Mouse (Mus musculus) testis, adult 2 months (tissue): ENCODE measurements around the gene Gm20388. TPM values are rescaled to one million over a fixed set of nuclear protein-coding genes. Genes with fewer than 3 reads are reported as not detected.

Experiments used
- H3K27ac ChIP-seq: fragments of 200-500 bp; 2 replicates; pipeline ENCODE4 v1.5.1; 2012; ENCODE audit warnings: low read depth, low read length; ENCODE audit not compliant: control insufficient read depth, insufficient read depth
- H3K27me3 ChIP-seq: fragments of 200-500 bp; 2 replicates; pipeline ENCODE4 v1.6.1; 2012; ENCODE audit warnings: mild to moderate bottlenecking, low read length, moderate library complexity; ENCODE audit not compliant: control insufficient read depth, insufficient read depth
- H3K36me3 ChIP-seq: fragments of 200-500 bp; 2 replicates; pipeline ENCODE4 v1.6.1; 2012; ENCODE audit warnings: mild to moderate bottlenecking, low read length; ENCODE audit not compliant: control insufficient read depth, insufficient read depth
- H3K4me1 ChIP-seq: fragments of 200-500 bp; 2 replicates; pipeline ENCODE4 v1.6.1; 2012; ENCODE audit warnings: low read length; ENCODE audit not compliant: control insufficient read depth, insufficient read depth
- H3K4me3 ChIP-seq: fragments of 200-500 bp; 2 replicates; pipeline ENCODE4 v1.5.1; 2012; ENCODE audit warnings: low read depth, mild to moderate bottlenecking, low read length, moderate library complexity, mixed read lengths; ENCODE audit not compliant: control insufficient read depth
- CTCF ChIP-seq: fragments of 200-500 bp; IDR thresholded peaks from 2 replicates; pipeline ENCODE4 v1.5.1; 2012; ENCODE audit warnings: low read depth, mild to moderate bottlenecking, inconsistent platforms, low read length, moderate library complexity; ENCODE audit not compliant: control insufficient read depth, insufficient read depth, insufficient replicate concordance
- POLR2A ChIP-seq: fragments of 200-500 bp; IDR thresholded peaks from 2 replicates; pipeline ENCODE4 v1.6.1; 2012; ENCODE audit warnings: low read depth, mild to moderate bottlenecking, inconsistent platforms, low read length, moderate library complexity; ENCODE audit not compliant: control insufficient read depth
- polyA plus RNA-seq: library from polyadenylated mRNA; depleted of rRNA; stranded (reverse); fragments of >200 nt; gene quantifications from 2 replicates; pipeline ENCODE4 v1.2.3, GENCODE M21; 2012

Gm20388 gene
- polyA plus RNA-seq, 1 experiment = 5.6 TPM

- Histone ChIP-seq H3K27ac (no peak overlapping the region), H3K4me3 (no peak overlapping the region), H3K4me1 (peaks cover 24% of the 10 kb centered on the region), H3K36me3 (no peaks in the 10 kb centered on the region), H3K27me3 (no peaks in the 10 kb centered on the region)
- no peak for TF ChIP-seq CTCF
- TF ChIP-seq POLR2A = no peak
Observed at GRCm38 (mm10) chr8:121170116-121170515, 1259.5 kb downstream of the Gm20388 start.

GRCm38 (mm10) chr8:121170626-121171552, 1260.2 kb downstream of the Gm20388 start:
- H3K4me3 ChIP-seq = peak overlapping the region; percentile 20
- H3K4me1 ChIP-seq = peaks cover 26% of the 10 kb centered on the region
- TF ChIP-seq CTCF = no peak
- TF ChIP-seq POLR2A = no peak
- no peaks in the 10 kb centered on the region for H3K27me3 ChIP-seq
- H3K27ac ChIP-seq = no peak overlapping the region
- H3K36me3 ChIP-seq = no peaks in the 10 kb centered on the region

GRCm38 (mm10) chr8:121172567-121172966, 1261.9 kb downstream of the Gm20388 start:
- H3K27ac ChIP-seq = no peak overlapping the region
- peaks cover 26% of the 10 kb centered on the region for H3K4me1 ChIP-seq
- H3K4me3 ChIP-seq = no peak overlapping the region
- no peak for TF ChIP-seq CTCF
- no peak for TF ChIP-seq POLR2A
- no peaks in the 10 kb centered on the region for H3K27me3 ChIP-seq
- H3K36me3 ChIP-seq = no peaks in the 10 kb centered on the region

GRCm38 (mm10) chr8:121174178-121174577, 1263.5 kb downstream of the Gm20388 start:
- no peak overlapping the region for H3K27ac ChIP-seq
- peak overlapping the region; percentile 74 for H3K4me3 ChIP-seq
- peak; percentile 21; the same call in 1 of the 2 replicates for TF ChIP-seq CTCF
- no peak for TF ChIP-seq POLR2A
- no peaks in the 10 kb centered on the region for H3K27me3 ChIP-seq
- H3K4me1 ChIP-seq = peaks cover 26% of the 10 kb centered on the region
- no peaks in the 10 kb centered on the region for H3K36me3 ChIP-seq

- peaks cover 26% of the 10 kb centered on the region for H3K4me1 ChIP-seq
- H3K4me3 ChIP-seq = peak overlapping the region; percentile 74
- TF ChIP-seq CTCF (no peak), POLR2A (no peak)
- no peak overlapping the region for H3K27ac ChIP-seq
- H3K36me3 ChIP-seq = no peaks in the 10 kb centered on the region
- H3K27me3 ChIP-seq = no peaks in the 10 kb centered on the region
Observed at GRCm38 (mm10) chr8:121174721-121175539, 1264.3 kb downstream of the Gm20388 start.

GRCm38 (mm10) chr8:121175540-121176090, 1265.0 kb downstream of the Gm20388 start:
- Histone ChIP-seq H3K27ac (no peak overlapping the region), H3K27me3 (no peaks in the 10 kb centered on the region), H3K4me3 (no peak overlapping the region), H3K4me1 (peaks cover 19% of the 10 kb centered on the region), H3K36me3 (no peaks in the 10 kb centered on the region)
- TF ChIP-seq POLR2A (no peak), CTCF (no peak)

- H3K36me3 ChIP-seq = no peaks in the 10 kb centered on the region
- no peak overlapping the region for H3K27ac ChIP-seq
- no peak overlapping the region for H3K4me3 ChIP-seq
- TF ChIP-seq CTCF (no peak), POLR2A (no peak)
- H3K27me3 ChIP-seq = no peaks in the 10 kb centered on the region
- peaks cover 14% of the 10 kb centered on the region for H3K4me1 ChIP-seq
Observed at GRCm38 (mm10) chr8:121176291-121176690, 1265.7 kb downstream of the Gm20388 start.
